15 mouse cellular contexts compared by ENCODE assay signal in genomic region chr6:126996399-126996798, GRCm38 (mm10). TPM values are rescaled to one million over a fixed set of nuclear protein-coding genes. Genes with fewer than 3 reads are reported as not detected.
DNase-seq lines count a peak whose midpoint lies in the region; ATAC-seq and TF ChIP-seq lines count a peak whose summit lies in the region.
"Had no signal": no experiment of that assay in that cellular context is flagged by ENCODE, and none has a peak within 500 bp of the region (broad histone marks: within the 10 kb centered on the region; RNA-seq: fewer than 3 reads in every experiment).

No protein-coding gene starts in this region.

- no peak for ATAC-seq in heart, embryonic 14.5 days (ENCODE audit: insufficient number of reproducible peaks, insufficient read depth, low FRiP score, low read depth)
- no peak; the same call in 1 of the 2 replicates for ATAC-seq in heart, embryonic 12.5 days (ENCODE audit: insufficient number of reproducible peaks, low FRiP score)
- no peak for ATAC-seq in intestine, postnatal 0 days

- 63% methylated on average over 5 of the region's 5 CpGs for WGBS in heart, embryonic 14.5 days
- 55% methylated on average over 5 of the region's 5 CpGs for WGBS in heart, embryonic 12.5 days
- WGBS in intestine, postnatal 0 days = 69% methylated on average over 5 of the region's 5 CpGs

- no peaks in the 10 kb centered on the region for H3K9me3 ChIP-seq in heart, embryonic 14.5 days (ENCODE audit: control insufficient read depth, low read length)
- H3K9me3 ChIP-seq in heart, embryonic 12.5 days (replicated peaks) = no peaks in the 10 kb centered on the region
- no peaks in the 10 kb centered on the region for H3K9me3 ChIP-seq in intestine, postnatal 0 days (ENCODE audit: control insufficient read depth)
- H3K9me3 ChIP-seq: embryonic facial prominence, embryonic 12.5 days; forebrain, embryonic 10.5 days had no signal

- no peaks in the 10 kb centered on the region for H3K36me3 ChIP-seq in heart, embryonic 14.5 days (ENCODE audit: control insufficient read depth, insufficient read depth, low read length)
- H3K36me3 ChIP-seq in heart, embryonic 12.5 days = no peaks in the 10 kb centered on the region
- no peaks in the 10 kb centered on the region for H3K36me3 ChIP-seq in intestine, postnatal 0 days (ENCODE audit: control insufficient read depth, insufficient read depth)
- H3K36me3 ChIP-seq: embryonic facial prominence, embryonic 12.5 days; forebrain, embryonic 10.5 days had no signal

- no peak for TF ChIP-seq CTCF in intestine, postnatal 0 days (IDR thresholded peaks at IDR 0.05; ENCODE audit: low read depth)

- no peaks in the 10 kb centered on the region for H3K27me3 ChIP-seq in heart, embryonic 14.5 days (ENCODE audit: control insufficient read depth, insufficient read depth, low read length)
- no peaks in the 10 kb centered on the region for H3K27me3 ChIP-seq in heart, embryonic 12.5 days (replicated peaks)
- no peaks in the 10 kb centered on the region for H3K27me3 ChIP-seq in intestine, postnatal 0 days (replicated peaks; ENCODE audit: control insufficient read depth, insufficient read depth, low read length)
- H3K27me3 ChIP-seq: embryonic facial prominence, embryonic 12.5 days had no signal

- peak; percentile 7 for DNase-seq in CD4-positive helper T cell, adult 2 months (ENCODE audit: low read depth, low spot score)
- peak; percentile 22 for DNase-seq in c-Kit-positive CD71-negative TER-119-negative erythroid progenitor cells, embryonic 14.5 days (ENCODE audit: low read depth)
- peak; percentile 48 for DNase-seq in lung, postnatal 36 days
- DNase-seq in gastrocnemius, postnatal 25 days = no peak
- DNase-seq in left cerebral cortex, adult 9 months (ENCODE audit: low spot score in 2 of 2) = no peak
- DNase-seq: cerebellum, adult 9-10 months; kidney, adult 11 months had no signal

- H3K4me2 ChIP-seq in heart, embryonic 14.5 days (ENCODE audit: low read length) = no peak overlapping the region
- H3K4me2 ChIP-seq in heart, embryonic 12.5 days = no peak overlapping the region
- no peak overlapping the region for H3K4me2 ChIP-seq in intestine, postnatal 0 days (replicated peaks; ENCODE audit: low read depth)
- H3K4me2 ChIP-seq: embryonic facial prominence, embryonic 12.5 days; hindbrain, embryonic 14.5 days had no signal

- H3K27ac ChIP-seq in heart, embryonic 14.5 days (replicated peaks in 1 of 2; ENCODE audit: control insufficient read depth in 1 of 2, insufficient read depth in 1 of 2, low read depth in 2 of 2, low read length in 2 of 2) = peak overlapping the region; percentile 1 to 44; a peak in 1 of 4 replicates
- no peak overlapping the region for H3K27ac ChIP-seq in heart, embryonic 12.5 days (ENCODE audit: poor library complexity, severe bottlenecking)
- no peak overlapping the region for H3K27ac ChIP-seq in intestine, postnatal 0 days (ENCODE audit: low read depth, low read length)
- H3K27ac ChIP-seq: embryonic facial prominence, embryonic 12.5 days; forebrain, embryonic 10.5 days; hindbrain, embryonic 14.5 days; left cerebral cortex, adult 2 months had no signal

- no peaks in the 10 kb centered on the region for H3K4me1 ChIP-seq in heart, embryonic 14.5 days (ENCODE audit: control insufficient read depth in 2 of 2, insufficient read depth in 2 of 2, low read length in 2 of 2)
- no peaks in the 10 kb centered on the region for H3K4me1 ChIP-seq in heart, embryonic 12.5 days (replicated peaks)
- H3K4me1 ChIP-seq in intestine, postnatal 0 days (replicated peaks; ENCODE audit: control insufficient read depth, insufficient read depth, low read length) = no peaks in the 10 kb centered on the region
- H3K4me1 ChIP-seq: embryonic facial prominence, embryonic 12.5 days; forebrain, embryonic 10.5 days had no signal

- no peak overlapping the region for H3K4me3 ChIP-seq in heart, embryonic 14.5 days (ENCODE audit: control insufficient read depth in 1 of 2, insufficient read depth in 1 of 2, low read depth in 1 of 2, low read length in 2 of 2)
- H3K4me3 ChIP-seq in heart, embryonic 12.5 days = no peak overlapping the region
- no peak overlapping the region for H3K4me3 ChIP-seq in intestine, postnatal 0 days (ENCODE audit: low read depth, low read length)
- H3K4me3 ChIP-seq: embryonic facial prominence, embryonic 12.5 days; forebrain, embryonic 10.5 days; left cerebral cortex, adult 2 months had no signal

- no peak overlapping the region for H3K9ac ChIP-seq in heart, embryonic 14.5 days (ENCODE audit: low read length)
- H3K9ac ChIP-seq in heart, embryonic 12.5 days = no peak overlapping the region
- no peak overlapping the region for H3K9ac ChIP-seq in intestine, postnatal 0 days (ENCODE audit: low read depth, low read length)
- H3K9ac ChIP-seq: embryonic facial prominence, embryonic 12.5 days; hindbrain, embryonic 14.5 days had no signal

RNA-seq across cellular contexts. Expression of gene Fgf6, which starts 19.0 kb away (rescaled TPM):
- polyA plus RNA-seq in heart, embryonic 14.5 days (2014; fragmentation: Nextera tagmentation; extraction: Ambion mirVana) = 0.11 and 0.14 TPM in 2 replicates
- 0.06 and 0.13 TPM in 2 replicates for polyA plus RNA-seq in heart, embryonic 12.5 days (2016; fragmentation: Nextera tagmentation; extraction: Ambion mirVana)
- not detected in 2 replicates for polyA plus RNA-seq in intestine, postnatal 0 days (2015; fragmentation: Nextera tagmentation; extraction: Ambion mirVana)
- total RNA-seq in gastrocnemius, postnatal 25 days (2021) = 1 to 10 TPM; 3.8 to 5.8 TPM
- total RNA-seq: left cerebral cortex, adult 2 months had no signal
- polyA plus RNA-seq: forebrain, embryonic 10.5 days; frontal cortex, adult 2 months; hindbrain, embryonic 14.5 days had no signal

RNA-seq across cellular contexts. Expression of gene D6Wsu163e, which starts 56.6 kb away (rescaled TPM):
- 13.8 and 16.0 TPM in 2 replicates for polyA plus RNA-seq in heart, embryonic 14.5 days (2014; fragmentation: Nextera tagmentation; extraction: Ambion mirVana)
- polyA plus RNA-seq in heart, embryonic 12.5 days (2016; fragmentation: Nextera tagmentation; extraction: Ambion mirVana) = 12.6 and 13.2 TPM in 2 replicates
- 16.2 and 19.5 TPM in 2 replicates for polyA plus RNA-seq in intestine, postnatal 0 days (2015; fragmentation: Nextera tagmentation; extraction: Ambion mirVana)
- 1 to 10 TPM; 9.0 to 9.4 TPM for total RNA-seq in gastrocnemius, postnatal 25 days (2021)

RNA-seq across cellular contexts. Expression of gene Rad51ap1, which starts 57.0 kb away (rescaled TPM):
- 28.7 and 32.6 TPM in 2 replicates for polyA plus RNA-seq in heart, embryonic 14.5 days (2014; fragmentation: Nextera tagmentation; extraction: Ambion mirVana)
- 39.1 and 42.5 TPM in 2 replicates for polyA plus RNA-seq in heart, embryonic 12.5 days (2016; fragmentation: Nextera tagmentation; extraction: Ambion mirVana)
- polyA plus RNA-seq in intestine, postnatal 0 days (2015; fragmentation: Nextera tagmentation; extraction: Ambion mirVana) = 11.5 and 12.8 TPM in 2 replicates
- total RNA-seq in gastrocnemius, postnatal 25 days (2021) = under 1 TPM; 0.74 to 0.78 TPM

Comparison
In these comparisons a context has a peak if more than half of its experiments do, and no peak if none do; other contexts are left out.
1. H3K27ac ChIP-seq: peak in heart, embryonic 14.5 days (2 of 2); none in heart, embryonic 12.5 days (single experiment) and intestine, postnatal 0 days (single experiment).
2. DNase-seq: peak in CD4-positive helper T cell, adult 2 months (single experiment), c-Kit-positive CD71-negative TER-119-negative erythroid progenitor cells, embryonic 14.5 days (single experiment) and lung, postnatal 36 days (single experiment); none in gastrocnemius, postnatal 25 days (single experiment) and left cerebral cortex, adult 9 months (0 of 2).